Mouse (Mus musculus) liver, embryonic 12.5 days (tissue): Measurements from ENCODE around the gene Acbd5. TPM values are rescaled to one million over a fixed set of nuclear protein-coding genes. Genes with fewer than 3 reads are reported as not detected.

Source experiments
- ATAC-seq: fragments of 200-750 bp; cut with Nextera tagmentation; 2 replicates; pipeline ENCODE4 v1.8.0; 2017; ENCODE audit warnings: moderate number of reproducible peaks, mild to moderate bottlenecking, moderate library complexity
- H3K27ac ChIP-seq: fragments of 300-500 bp; sonication (generic); 2 replicates; pipeline ENCODE4 v1.5.1; 2016; ENCODE audit warnings: mild to moderate bottlenecking
- H3K27me3 ChIP-seq: fragments of 300-500 bp; sonication (generic); replicated peaks from 2 replicates; pipeline ENCODE4 v1.6.1; 2016; ENCODE audit warnings: mild to moderate bottlenecking, moderate library complexity
- H3K36me3 ChIP-seq: fragments of 300-500 bp; sonication (generic); 2 replicates; pipeline ENCODE4 v1.6.1; 2016; ENCODE audit warnings: mild to moderate bottlenecking, moderate library complexity
- H3K4me1 ChIP-seq: fragments of 300-500 bp; sonication (generic); 2 replicates; pipeline ENCODE4 v1.6.1; 2016
- H3K4me2 ChIP-seq: fragments of 300-500 bp; sonication (generic); 2 replicates; pipeline ENCODE4 v1.6.1; 2016; ENCODE audit warnings: mild to moderate bottlenecking, moderate library complexity
- H3K4me3 ChIP-seq: fragments of 300-500 bp; sonication (generic); 2 replicates; pipeline ENCODE4 v1.5.1; 2016; ENCODE audit warnings: mild to moderate bottlenecking, moderate library complexity
- H3K9ac ChIP-seq: fragments of 300-500 bp; sonication (generic); 2 replicates; pipeline ENCODE4 v1.6.1; 2016; ENCODE audit warnings: mild to moderate bottlenecking, moderate library complexity
- H3K9me3 ChIP-seq: fragments of 300-500 bp; sonication (generic); replicated peaks from 2 replicates; pipeline ENCODE4 v1.6.1; 2016; ENCODE audit warnings: mild to moderate bottlenecking, moderate library complexity
- WGBS: fragments of 180-500 bp; shearing (Covaris S2); methylation state at CpG from one replicate; pipeline ENCODE4 v1.1.7; 2016; ENCODE audit not compliant: insufficient replicate concordance; 5-methylcytosine and 5-hydroxymethylcytosine counted together
- polyA plus RNA-seq: library from polyadenylated mRNA; unstranded; fragments of >200 nt; fragmentation: Nextera tagmentation; extraction: Ambion mirVana; gene quantifications from 2 replicates; pipeline ENCODE4 v1.2.1, GENCODE M21; 2016

Gene Acbd5
- polyA plus RNA-seq, 1 experiment from 2014 or later: 18.3 TPM

DNA sequence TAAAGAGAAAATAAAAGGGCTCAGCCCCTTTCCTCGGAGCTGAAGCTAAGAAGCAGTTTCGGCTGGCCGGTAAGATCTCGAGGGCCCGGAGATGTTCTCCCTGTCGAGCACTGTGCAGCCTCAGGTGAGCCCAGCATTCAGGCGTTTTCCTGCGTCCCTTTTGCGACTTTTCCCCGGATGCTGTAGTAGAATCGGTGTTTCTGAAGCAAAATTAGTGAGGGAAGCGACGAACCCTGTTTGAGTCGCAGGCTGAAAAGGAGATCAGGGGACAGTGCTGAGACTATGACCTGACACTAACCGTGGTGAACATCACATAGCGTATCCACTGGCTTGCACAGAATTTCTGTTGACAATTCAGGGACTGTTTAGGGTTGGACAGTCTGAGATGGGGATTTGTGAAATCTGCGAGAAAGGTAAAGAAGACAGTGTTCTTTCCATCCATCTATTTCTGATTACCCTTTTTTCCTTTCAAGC is 88.7 kb downstream of the Acbd5 start:
- Histone ChIP-seq H3K9ac (peak overlapping the region; percentile 85), H3K9me3 (no peaks in the 10 kb centered on the region), H3K36me3 (peaks cover 21% of the 10 kb centered on the region), H3K4me2 (peak overlapping the region; percentile 90), H3K27ac (peak overlapping the region; percentile 100), H3K4me3 (peak overlapping the region; percentile 92), H3K4me1 (peaks cover 49% of the 10 kb centered on the region), H3K27me3 (no peaks in the 10 kb centered on the region)
- WGBS: under 1% methylated on average over 17 of the region's 17 CpGs
- ATAC-seq: peak; percentile 2; the same call in 1 of the 2 replicates

Other genes starting within 250 kb of the Acbd5 start
- 21.9 and 22.2 TPM in 2 replicates for gene Pdss1, start 172.6 kb upstream of the Acbd5 start, polyA plus RNA-seq
- gene Abi1, start 27.9 kb upstream of the Acbd5 start, polyA plus RNA-seq: 21.0 and 21.3 TPM in 2 replicates
- 8.5 and 8.6 TPM in 2 replicates for gene Mastl, start 87.9 kb downstream of the Acbd5 start, polyA plus RNA-seq
- 50.5 and 50.6 TPM in 2 replicates for gene Yme1l1, start 88.2 kb downstream of the Acbd5 start, polyA plus RNA-seq
- not detected in 2 replicates for gene 4931423N10Rik, start 139.3 kb downstream of the Acbd5 start, polyA plus RNA-seq